Mouse (Mus musculus) CD4-positive helper T cell, adult 2 months (primary cell): Measurements from ENCODE around the gene Egr2.

Experiments
- DNase-seq: peaks from one replicate; pipeline ENCODE4 v3.0.0-alpha.2; 2012; ENCODE audit warnings: low read depth, missing footprints, low spot score

Egr2 gene

DNA sequence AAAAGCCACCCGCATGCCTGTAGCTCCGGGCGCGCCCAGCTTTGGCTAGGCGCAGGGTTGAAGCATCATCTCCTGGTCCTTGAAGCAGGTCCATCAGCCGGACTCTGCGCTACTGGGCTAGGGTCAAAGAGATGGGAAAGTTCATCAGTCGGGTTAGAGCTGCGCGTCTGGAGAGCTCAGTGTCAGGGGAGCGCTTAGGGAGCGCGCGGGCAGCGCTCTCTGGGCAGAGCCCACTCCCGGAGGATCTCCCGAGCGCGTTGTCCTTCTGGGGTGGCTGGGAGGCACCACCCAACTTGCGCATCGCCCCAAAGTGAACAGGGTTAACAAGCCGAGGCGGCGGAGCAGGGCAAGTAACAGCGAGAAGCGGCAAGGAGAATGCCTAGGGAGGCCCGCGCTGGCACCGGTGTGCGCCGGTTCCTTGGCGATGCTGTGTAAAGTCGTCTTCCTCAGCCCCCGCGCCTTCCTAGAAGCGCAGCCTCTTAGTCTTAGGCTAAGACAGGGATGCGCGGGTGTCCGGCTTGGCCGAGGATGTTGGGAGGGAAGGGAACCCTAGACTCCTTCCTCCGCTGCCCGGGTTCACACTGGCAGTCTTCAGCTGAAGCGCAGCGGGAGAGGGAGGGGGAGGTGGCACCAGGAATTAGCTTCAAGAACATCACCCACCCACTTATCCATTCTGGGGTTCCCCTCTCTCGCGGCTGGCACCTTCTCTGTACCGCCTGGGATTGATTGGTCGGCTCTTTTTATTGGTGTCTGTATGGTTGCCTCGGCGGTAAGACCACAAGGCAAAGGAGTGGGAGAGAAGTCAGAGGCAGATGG, 3.5 kb downstream of the Egr2 start:
- peak; percentile 61 for DNase-seq

DNA sequence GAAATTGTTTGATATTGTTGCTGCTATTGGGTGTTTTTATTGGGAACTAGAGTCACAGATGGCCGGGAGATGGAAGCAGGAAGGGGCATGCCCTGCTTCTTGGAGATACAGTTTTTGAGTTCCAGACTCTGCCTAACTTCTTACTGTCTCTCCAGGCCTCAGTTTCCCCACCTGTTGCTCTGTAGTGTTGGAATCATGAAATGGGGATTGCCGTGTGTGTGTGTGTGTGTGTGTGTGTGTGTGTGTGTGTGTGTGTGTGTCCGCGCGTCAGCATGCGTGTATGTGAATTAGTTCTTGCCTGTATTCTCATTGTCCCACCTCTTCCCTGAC, 4.1 kb downstream of the Egr2 start:
- no peak for DNase-seq

GRCm38 (mm10) chr10:67540591-67540990, 5.3 kb downstream of the Egr2 start:
- DNase-seq = peak; percentile 11

- DNase-seq = no peak
Measured at GRCm38 (mm10) chr10:67547850-67548260, 12.6 kb downstream of the Egr2 start.

DNA sequence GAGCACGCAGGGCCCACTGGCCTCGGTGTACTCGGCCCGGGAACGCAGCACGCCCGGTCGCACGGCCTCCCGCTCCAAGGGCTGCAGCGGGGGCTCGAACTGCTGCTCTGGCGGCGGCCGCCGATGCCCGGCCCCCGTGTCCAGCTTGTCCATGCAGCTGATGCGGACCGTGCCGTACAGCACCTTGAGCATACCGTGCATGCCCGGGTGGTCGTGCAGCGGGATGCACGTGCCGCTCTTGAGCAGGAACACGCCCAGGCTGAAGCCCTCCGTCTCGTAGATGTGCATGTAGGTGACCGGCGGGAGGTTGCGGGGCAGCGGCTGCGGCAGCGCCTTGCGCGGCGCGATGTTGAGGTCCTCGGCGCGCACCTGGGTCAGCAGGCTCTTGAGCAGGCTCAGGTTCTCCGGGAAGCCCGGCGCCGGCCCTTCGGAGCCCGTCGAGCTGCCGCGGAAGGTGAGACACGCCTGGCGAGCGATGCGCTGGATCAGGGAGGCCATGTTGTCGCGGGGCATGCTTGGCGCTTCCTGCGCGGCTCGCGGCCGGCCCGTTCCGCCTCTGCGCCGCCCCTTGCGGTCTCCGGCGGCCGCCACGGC, 13.1 kb downstream of the Egr2 start:
- peak; percentile 68 for DNase-seq

DNA sequence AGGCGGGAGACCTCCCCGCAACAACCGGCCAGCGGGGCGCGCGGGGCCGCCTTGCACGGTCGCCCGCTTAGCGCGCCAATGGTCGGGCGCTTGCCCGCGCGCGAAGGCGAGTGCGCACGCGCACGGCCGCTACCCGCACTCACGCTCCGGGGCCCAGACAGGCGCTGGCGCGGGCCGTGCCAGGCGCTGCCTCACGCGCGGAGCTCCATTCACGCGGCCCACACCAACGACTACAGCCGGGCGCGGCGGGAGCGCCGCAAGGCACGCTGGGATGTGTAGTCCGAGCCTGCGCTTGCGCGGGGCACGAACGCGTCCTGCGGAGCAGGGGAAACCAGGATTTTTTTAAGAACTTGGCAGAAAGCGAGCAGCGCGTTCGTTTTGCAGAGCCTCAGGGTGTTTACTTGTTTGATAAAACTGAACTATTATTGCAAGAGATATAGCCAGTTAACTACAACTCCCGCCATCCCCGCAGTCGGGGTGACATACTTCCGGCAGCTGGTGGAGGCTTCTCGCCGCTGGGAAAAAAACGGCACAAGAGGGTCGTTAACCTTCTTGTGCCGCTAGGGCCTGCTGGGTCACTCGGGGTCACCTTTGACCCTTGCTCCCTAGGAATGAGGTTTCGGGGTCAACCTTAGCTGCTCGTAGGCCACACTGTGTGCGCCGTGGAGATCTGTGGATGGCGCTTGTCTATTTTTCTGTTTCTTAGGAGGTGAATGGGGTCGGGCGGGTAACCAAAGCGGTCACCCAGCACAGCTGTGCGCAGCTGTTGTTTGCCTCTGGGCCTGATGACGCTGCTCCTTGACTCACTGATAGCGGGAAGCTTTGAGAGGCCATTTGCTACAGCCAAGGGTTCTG, 13.8 kb downstream of the Egr2 start, which contains the start of gene Ado:
TSS of gene Ado (minus strand) at position 79 of the 855 bp plus-strand sequence.
- DNase-seq = peak; percentile 88

DNA sequence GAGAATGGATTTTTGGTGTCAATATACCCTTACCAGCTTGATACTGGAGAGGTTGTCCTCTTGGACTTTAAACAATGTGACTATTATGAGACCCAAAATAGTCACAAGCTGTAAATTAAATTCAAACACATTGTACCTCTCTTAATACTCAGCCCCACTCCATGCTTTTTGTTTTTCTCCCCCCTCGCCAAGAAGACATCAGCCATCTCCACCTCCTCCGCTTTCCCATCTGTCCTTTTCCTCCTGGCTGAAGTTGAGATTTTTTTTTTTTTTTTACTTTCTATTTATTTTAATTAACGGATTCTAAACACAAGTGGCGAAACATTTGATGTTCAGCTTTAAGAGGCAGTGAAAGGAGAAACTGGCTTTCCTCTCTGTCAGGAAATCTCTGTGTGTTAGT, 22.8 kb downstream of the Egr2 start:
- DNase-seq = no peak

GRCm38 (mm10) chr10:67559765-67560394, 24.6 kb downstream of the Egr2 start:
- no peak for DNase-seq

GRCm38 (mm10) chr10:67561185-67561584, 25.9 kb downstream of the Egr2 start:
- DNase-seq = no peak

DNA sequence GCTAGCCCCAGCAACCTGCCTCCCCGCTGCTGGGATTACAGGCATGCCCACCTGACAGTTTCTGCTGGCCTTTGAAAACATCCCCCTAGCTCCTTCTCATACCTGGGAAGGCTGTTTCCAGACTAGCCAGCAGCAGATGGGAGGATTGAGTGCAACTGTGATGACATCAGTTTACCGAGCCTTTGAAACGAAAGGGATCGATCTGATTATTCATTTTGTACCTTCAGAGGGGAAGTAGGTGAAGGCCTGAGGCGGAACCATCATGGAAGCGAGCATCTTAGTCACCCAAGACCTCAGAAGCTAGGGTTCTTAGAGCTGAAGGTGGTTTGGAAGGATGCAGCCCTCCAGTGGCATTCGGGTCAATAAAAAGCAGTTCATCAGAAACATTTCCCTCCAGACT, 29.2 kb downstream of the Egr2 start:
- no peak for DNase-seq

GRCm38 (mm10) chr10:67566104-67566503, 30.8 kb downstream of the Egr2 start:
- peak; percentile 44 for DNase-seq

DNA sequence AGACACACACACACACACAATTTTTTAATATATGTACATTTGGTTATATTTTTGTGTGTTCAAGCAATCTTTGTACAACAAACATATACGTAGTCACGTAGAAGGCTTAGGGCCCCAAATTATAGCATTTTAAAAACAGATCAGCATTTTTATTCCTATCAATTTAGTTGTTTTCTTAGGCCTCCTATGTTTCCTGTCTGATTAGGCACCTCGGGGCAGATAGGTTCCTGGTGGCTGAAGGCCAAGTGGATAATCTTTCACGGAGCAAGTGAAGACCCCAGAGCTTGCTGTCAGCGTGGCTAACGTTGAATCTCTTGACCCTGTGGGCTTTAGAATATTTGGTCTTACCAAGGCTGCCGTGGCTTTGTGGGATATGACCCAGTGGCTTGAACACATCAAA, 34.3 kb downstream of the Egr2 start:
- no peak for DNase-seq

GRCm38 (mm10) chr10:67571443-67571842, 36.2 kb downstream of the Egr2 start:
- DNase-seq = peak; percentile 28

DNA sequence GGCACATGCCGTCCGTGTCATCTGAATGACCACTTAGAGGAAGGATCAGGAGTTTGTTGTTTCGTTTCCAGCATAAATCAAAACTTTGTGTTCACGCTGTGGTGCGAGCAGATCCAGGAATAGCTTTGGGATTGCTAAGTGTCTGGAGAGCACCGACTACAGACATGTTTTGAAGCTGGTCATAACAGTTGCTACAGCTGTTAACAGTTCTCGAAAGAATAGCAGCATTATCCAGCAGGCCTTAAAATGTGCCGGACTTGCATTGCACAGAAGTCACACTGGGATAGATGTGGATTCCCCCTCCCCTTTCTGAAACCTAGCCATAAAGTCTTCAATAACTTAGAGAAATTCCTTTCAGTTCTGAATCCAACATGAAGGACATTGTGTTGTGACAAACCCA, 38.0 kb downstream of the Egr2 start:
- no peak for DNase-seq

DNA sequence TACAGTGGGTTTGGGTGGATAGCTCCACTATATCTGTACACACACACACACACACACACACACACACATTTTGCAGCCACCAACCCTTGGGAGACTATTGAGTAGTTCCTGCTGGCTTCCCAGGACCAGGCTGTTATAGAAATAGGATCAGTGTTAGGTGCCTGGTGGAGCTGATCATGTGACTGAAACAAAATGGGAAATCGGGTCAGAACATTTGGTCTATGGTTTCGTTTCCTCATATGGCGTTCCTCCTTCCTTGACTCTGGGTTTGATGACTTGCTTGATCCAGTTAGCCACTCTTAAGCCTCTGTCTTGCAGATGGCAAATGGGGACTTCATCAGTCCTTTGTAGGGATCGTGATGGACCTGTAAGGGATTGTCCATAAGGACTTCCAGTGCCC, 44.6 kb downstream of the Egr2 start:
- DNase-seq = no peak

DNA sequence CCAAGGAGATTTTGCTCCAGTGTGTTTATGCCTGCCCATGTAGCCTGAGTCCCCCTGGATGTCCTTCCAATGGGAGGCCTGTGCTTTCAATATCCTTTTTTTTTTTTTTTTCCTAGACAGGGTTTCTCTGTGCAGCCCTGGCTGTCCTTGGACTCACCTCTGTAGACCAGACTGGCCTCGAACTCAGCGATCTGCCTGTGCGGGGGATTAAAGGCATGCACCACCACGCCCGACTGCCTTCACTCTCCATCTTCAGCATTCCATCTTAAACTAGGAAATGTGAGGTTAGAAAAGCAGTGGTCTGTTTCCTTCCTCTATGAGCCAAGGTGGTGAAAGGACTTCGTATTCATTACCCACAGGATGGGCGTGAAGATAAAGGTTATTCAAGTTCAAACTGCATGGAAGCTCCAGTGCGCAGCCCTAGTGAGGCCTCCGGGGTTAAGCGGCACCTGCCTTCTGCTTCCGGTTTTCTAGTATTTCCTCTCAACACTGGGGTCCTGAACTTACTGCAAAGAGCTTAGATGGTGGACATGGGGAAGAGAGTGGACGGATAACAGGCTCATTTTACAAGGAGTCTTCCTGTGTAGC, 46.5 kb downstream of the Egr2 start:
- DNase-seq = peak; percentile 65

DNA sequence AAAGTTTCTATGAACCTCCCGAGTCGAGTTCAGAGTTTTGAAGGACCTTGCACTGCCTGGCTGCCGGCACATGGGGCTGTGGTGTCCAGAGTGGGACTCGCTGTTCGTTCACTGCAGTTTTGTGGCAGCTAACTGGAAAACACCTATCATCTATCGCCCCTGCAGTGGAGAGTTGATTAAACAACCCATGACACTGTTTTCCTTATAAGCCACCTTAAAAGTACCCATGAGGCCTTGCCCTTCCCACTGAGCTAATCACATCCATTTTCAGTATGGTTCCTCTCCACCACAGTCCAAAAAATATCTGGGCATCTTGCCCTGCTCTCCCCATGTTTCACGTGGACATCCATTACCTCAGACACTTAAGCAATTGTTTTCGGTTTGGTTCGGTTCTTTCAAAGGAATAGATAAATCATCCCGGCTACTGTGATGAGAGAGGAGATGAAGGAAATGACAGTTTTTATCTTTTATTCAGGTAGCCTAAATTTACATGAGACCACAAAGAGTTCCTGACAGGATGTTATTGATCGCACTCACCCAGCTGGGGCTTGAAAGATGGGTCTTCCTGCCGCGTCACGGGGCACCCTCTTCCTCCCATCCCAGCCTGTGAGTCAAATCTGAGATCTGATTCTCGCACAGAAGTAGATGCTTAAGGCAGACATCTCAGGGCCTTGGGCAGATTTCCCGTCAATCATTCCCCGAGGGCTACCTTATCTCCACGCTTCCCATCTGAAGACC, 50.8 kb downstream of the Egr2 start:
- DNase-seq = peak; percentile 90
